26 mouse cellular contexts compared by ENCODE assay signal in genomic region chr13:92708466-92708865, GRCm38 (mm10).
"Had no signal": no experiment of that assay in that cellular context is flagged by ENCODE, and none has a peak within 500 bp of the region (broad histone marks: within the 10 kb centered on the region; RNA-seq: fewer than 3 reads in every experiment).

No protein-coding gene starts in this region.

- H3K4me1 ChIP-seq: heart, embryonic 13.5 days; limb, embryonic 15.5 days had no signal

- H3K9ac ChIP-seq: heart, embryonic 13.5 days; heart, embryonic 15.5 days; hindbrain, embryonic 12.5 days; hindbrain, embryonic 14.5 days; kidney, embryonic 15.5 days; limb, embryonic 13.5 days; limb, embryonic 15.5 days had no signal

- H3K4me2 ChIP-seq: heart, embryonic 13.5 days; heart, embryonic 15.5 days; hindbrain, embryonic 12.5 days; hindbrain, embryonic 14.5 days; kidney, embryonic 15.5 days; limb, embryonic 13.5 days; limb, embryonic 15.5 days; liver, embryonic 11.5 days had no signal

- H3K27me3 ChIP-seq: heart, embryonic 13.5 days; heart, embryonic 15.5 days; hindbrain, embryonic 12.5 days; kidney, embryonic 15.5 days; limb, embryonic 13.5 days; limb, embryonic 15.5 days had no signal

- H3K4me3 ChIP-seq: gastrocnemius, adult 2 months; heart, adult 2 months; heart, embryonic 13.5 days; heart, embryonic 15.5 days; hindbrain, embryonic 10.5 days; hindbrain, embryonic 12.5 days; kidney, embryonic 15.5 days; limb, embryonic 13.5 days; limb, embryonic 15.5 days had no signal

- H3K9me3 ChIP-seq: heart, embryonic 13.5 days; heart, embryonic 15.5 days; hindbrain, embryonic 10.5 days; hindbrain, embryonic 12.5 days; kidney, embryonic 15.5 days; limb, embryonic 13.5 days; limb, embryonic 15.5 days had no signal

- ATAC-seq: forebrain, embryonic 16.5 days; hindbrain, embryonic 16.5 days; inflammation-experienced regulatory T-cells, adult 6 months had no signal

- H3K36me3 ChIP-seq: limb, embryonic 13.5 days had no signal

- DNase-seq: gastrocnemius, adult 2 months; gastrocnemius, postnatal 10 days; gastrocnemius, postnatal 25 days; heart, adult 2 months; heart, postnatal 4 days; kidney, adult 11 months; kidney, adult 2 months; kidney, adult 9 months; kidney, postnatal 14 days; kidney, postnatal 36 days; layer of hippocampus, adult 9-11 months; layer of hippocampus, postnatal 36 days; left cerebral cortex, postnatal 4 days had no signal

- H3K27ac ChIP-seq: gastrocnemius, adult 2 months; heart, adult 2 months; heart, embryonic 13.5 days; heart, embryonic 15.5 days; hindbrain, embryonic 12.5 days; hindbrain, embryonic 14.5 days; kidney, embryonic 15.5 days; kidney, postnatal 0 days; limb, embryonic 13.5 days; limb, embryonic 15.5 days had no signal
